Mouse (Mus musculus) T-helper 17 cell (primary cell): Measurements from ENCODE around the gene Jag1.

ENCODE experiments used
- in situ Hi-C, 2 experiments: fragments of 300-600 bp; cut with MboI, MseI; formaldehyde crosslinking; loops; 1 replicate in 1 of 2; 2 replicates in 1 of 2; pipeline ENCODE4 v1.15.1; 2025; ENCODE audit warnings: high pct_unique_total_duplicates in 2 of 2

The Jag1 gene

GRCm38 (mm10) chr2:137067479-137068110, 48.8 kb downstream of the Jag1 start:
- in situ Hi-C loops: no loop called here

DNA sequence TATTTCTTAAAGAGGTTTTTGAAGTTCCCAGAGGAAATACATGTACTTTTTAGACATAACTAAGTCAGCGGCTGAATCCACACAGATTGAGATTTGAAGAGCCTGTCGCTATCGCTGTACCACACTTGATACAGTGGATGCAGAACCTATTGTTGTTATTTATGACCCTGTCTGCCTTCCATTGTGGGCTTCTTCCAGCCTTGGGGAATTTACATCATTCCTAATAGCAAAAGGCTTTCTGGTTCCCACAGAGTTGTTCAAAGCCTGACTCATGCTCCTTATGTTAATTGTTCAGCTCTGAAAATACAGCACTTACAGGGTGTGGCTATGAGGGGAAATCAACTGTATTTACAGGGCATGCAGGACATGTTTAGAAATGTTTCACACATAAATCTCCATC, 51.9 kb downstream of the Jag1 start:
- in situ Hi-C loops: no loop called here

GRCm38 (mm10) chr2:137063829-137064228, 52.6 kb downstream of the Jag1 start:
- in situ Hi-C loops: no loop called here

DNA sequence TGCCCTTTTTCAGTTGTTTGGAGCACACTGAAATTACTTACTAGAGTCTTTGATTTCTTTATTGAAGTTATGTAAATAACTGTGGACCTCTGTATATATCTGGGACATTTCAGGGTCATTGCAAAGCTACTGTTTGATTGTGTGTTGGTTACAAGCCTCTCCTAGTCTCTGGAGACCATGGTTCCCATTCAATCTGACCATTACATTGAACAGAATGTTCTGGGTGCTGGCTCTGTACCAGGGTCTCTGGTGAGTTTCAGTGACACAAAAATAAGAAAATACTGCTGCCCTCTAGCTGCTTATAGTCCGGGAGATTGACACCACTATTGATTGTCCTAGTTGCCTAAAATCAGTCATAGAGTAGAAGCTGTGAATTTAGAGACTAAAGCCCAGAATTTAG, 66.5 kb downstream of the Jag1 start:
- in situ Hi-C loops: no loop called here

- in situ Hi-C loops: no loop called here
These were observed 67.1 kb downstream of the Jag1 start for GRCm38 (mm10) chr2:137049367-137049766.

- in situ Hi-C loops: no loop called here
These were observed 72.3 kb downstream of the Jag1 start for GRCm38 (mm10) chr2:137044122-137044521.
